Mouse (Mus musculus) liver, embryonic 14.5 days (tissue): ENCODE measurements around the gene B4galt3.

Experiments
- CTCF ChIP-seq: IDR thresholded peaks from 2 replicates; pipeline ENCODE4 v1.5.1; 2016; ENCODE audit warnings: antibody characterized with exemption, low read depth, control low read depth
- EP300 ChIP-seq: IDR thresholded peaks from 2 replicates; pipeline ENCODE4 v1.6.1; 2016; ENCODE audit warnings: antibody characterized with exemption, low read depth

DNA sequence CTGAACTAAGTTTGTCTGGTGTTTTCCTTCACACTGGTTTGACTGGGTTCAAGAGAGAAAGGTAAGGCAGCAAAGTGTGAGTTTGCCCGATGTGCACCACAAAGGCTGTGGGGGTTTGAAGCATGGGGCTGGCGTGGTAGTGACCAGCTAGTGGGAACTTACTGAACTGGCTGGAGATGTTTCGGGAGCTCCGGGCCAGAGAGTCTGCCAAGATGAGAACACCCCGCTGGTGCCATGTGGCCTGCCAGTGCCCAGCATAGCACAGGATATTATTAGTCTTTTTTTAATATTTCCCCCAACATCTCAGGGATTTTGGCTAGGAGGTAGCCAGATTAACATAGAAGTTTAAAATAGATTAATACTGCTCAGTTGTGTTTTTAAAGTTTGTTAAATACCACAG is 50.0 kb downstream of the B4galt3 start:
- no peak for TF ChIP-seq CTCF
- TF ChIP-seq EP300: no peak
